Mouse (Mus musculus) liver, embryonic 14.5 days (tissue): ENCODE measurements at regions not wholly inside any gene's neighbourhood (a gene's known extent, or its start where the extent isn't known, plus 50 kb on each side); places are given as distances from the start of the nearest gene placed in this dataset.

ENCODE experiments used
- CTCF ChIP-seq: IDR thresholded peaks from 2 replicates; pipeline ENCODE4 v1.5.1; 2016; ENCODE audit warnings: antibody characterized with exemption, low read depth, control low read depth
- EP300 ChIP-seq: IDR thresholded peaks from 2 replicates; pipeline ENCODE4 v1.6.1; 2016; ENCODE audit warnings: antibody characterized with exemption, low read depth

- no peak for TF ChIP-seq CTCF
- TF ChIP-seq EP300, result no peak
Measured at GRCm38 (mm10) chr3:128028856-128029564, 132.9 kb upstream of the Fam241a start.
